ENCODE assay signal across 8 mouse cellular contexts in genomic region chr15:96283920-96284431, GRCm38 (mm10). TPM values are rescaled to one million over a fixed set of nuclear protein-coding genes. Genes with fewer than 3 reads are reported as not detected.
DNase-seq lines count a peak whose midpoint lies in the region; ATAC-seq and TF ChIP-seq lines count a peak whose summit lies in the region.

No protein-coding gene starts in this region.

- no peak for TF ChIP-seq EP300 in liver, embryonic 14.5 days (IDR thresholded peaks at IDR 0.05; ENCODE audit: low read depth)

- peak overlapping the region; percentile 75 for H3K4me2 ChIP-seq in kidney, embryonic 14.5 days (replicated peaks; ENCODE audit: low read depth, low read length)
- peak overlapping the region; percentile 79 for H3K4me2 ChIP-seq in liver, embryonic 14.5 days (ENCODE audit: low read depth)
- H3K4me2 ChIP-seq in neural tube, embryonic 11.5 days (ENCODE audit: low read depth) = peak overlapping the region; percentile 73

- H3K27ac ChIP-seq in kidney, embryonic 14.5 days (ENCODE audit: low read depth, low read length) = peak overlapping the region; percentile 100; the same call in 1 of the 2 replicates
- H3K27ac ChIP-seq in liver, embryonic 14.5 days = peak overlapping the region; percentile 7; the same call in 1 of the 2 replicates
- H3K27ac ChIP-seq in neural tube, embryonic 11.5 days (ENCODE audit: low read depth, low read length) = peak overlapping the region; percentile 100

- peak; percentile 51 for TF ChIP-seq CTCF in liver, embryonic 14.5 days (IDR thresholded peaks at IDR 0.05; ENCODE audit: low read depth)

- no peak for ATAC-seq in kidney, embryonic 14.5 days (ENCODE audit: low FRiP score, low TSS enrichment)
- ATAC-seq in liver, embryonic 14.5 days (ENCODE audit: insufficient read depth) = no peak
- no peak for ATAC-seq in neural tube, embryonic 11.5 days (ENCODE audit: insufficient read depth, low FRiP score, low TSS enrichment)

- peaks cover 3% of the 10 kb centered on the region for H3K9me3 ChIP-seq in kidney, embryonic 14.5 days (ENCODE audit: control insufficient read depth, low read length)
- no peaks in the 10 kb centered on the region for H3K9me3 ChIP-seq in liver, embryonic 14.5 days (ENCODE audit: control insufficient read depth, low read length)
- 0 out of 2 replicates have a peak, but pooled peaks cover 3% of the 10 kb centered on the region for H3K9me3 ChIP-seq in neural tube, embryonic 11.5 days (ENCODE audit: control insufficient read depth, low read length)

- DNase-seq in 416B (ENCODE audit: low read depth) (peak; percentile 77), MN1 (ENCODE audit: low spot score) (peak; percentile 67)
- DNase-seq in embryo, embryonic 10.5 days (ENCODE audit: low spot score) = peak; percentile 62
- DNase-seq in heart, adult 9 months (ENCODE audit: low spot score in 2 of 2) = peak; percentile 26 to 38
- peak in 1 of 3 experiments; percentile 22 for DNase-seq in liver, embryonic 14.5 days (ENCODE audit: low read depth in 3 of 3, low spot score in 3 of 3)
- peak; percentile 45 for DNase-seq in neural tube, embryonic 11.5 days (ENCODE audit: low spot score)
- DNase-seq in thymus, postnatal 4 days = peak; percentile 60

- 12% methylated on average over 11 of the region's 11 CpGs for WGBS in kidney, embryonic 14.5 days
- WGBS in liver, embryonic 14.5 days (ENCODE audit: insufficient replicate concordance) = 10% methylated on average over 11 of the region's 11 CpGs
- WGBS in neural tube, embryonic 11.5 days = 17% methylated on average over 11 of the region's 11 CpGs

- H3K4me1 ChIP-seq in kidney, embryonic 14.5 days (ENCODE audit: control insufficient read depth, insufficient read depth, low read length) = peaks cover 4% of the 10 kb centered on the region; the same call in 1 of the 2 replicates
- H3K4me1 ChIP-seq in liver, embryonic 14.5 days (replicated peaks; ENCODE audit: control insufficient read depth in 2 of 2, insufficient read depth in 2 of 2, low read length in 1 of 2) = peaks cover 8 to 15% of the 10 kb centered on the region in 2 experiments; a peak in 3 of 4 replicates
- peaks cover 4% of the 10 kb centered on the region; the same call in 1 of the 2 replicates for H3K4me1 ChIP-seq in neural tube, embryonic 11.5 days (ENCODE audit: control insufficient read depth, insufficient read depth, low read length)

- H3K4me3 ChIP-seq in kidney, embryonic 14.5 days (ENCODE audit: low read length) = peak overlapping the region; percentile 96
- peak overlapping the region; percentile 73 to 76 for H3K4me3 ChIP-seq in liver, embryonic 14.5 days (ENCODE audit: insufficient read depth in 1 of 2, low read depth in 2 of 2, low read length in 2 of 2)
- peak overlapping the region; percentile 97 for H3K4me3 ChIP-seq in neural tube, embryonic 11.5 days (ENCODE audit: low read depth, low read length)

- peak overlapping the region; percentile 99 for H3K9ac ChIP-seq in kidney, embryonic 14.5 days (ENCODE audit: low read depth, low read length)
- H3K9ac ChIP-seq in liver, embryonic 14.5 days (replicated peaks) = peak overlapping the region; percentile 100
- peak overlapping the region; percentile 100 for H3K9ac ChIP-seq in neural tube, embryonic 11.5 days (ENCODE audit: low read length)

- H3K36me3 ChIP-seq in kidney, embryonic 14.5 days (ENCODE audit: control insufficient read depth, insufficient read depth, low read length) = peaks cover 18% of the 10 kb centered on the region
- peaks cover 7% of the 10 kb centered on the region for H3K36me3 ChIP-seq in liver, embryonic 14.5 days (replicated peaks; ENCODE audit: control insufficient read depth, insufficient read depth, low read depth)
- H3K36me3 ChIP-seq in neural tube, embryonic 11.5 days (ENCODE audit: control insufficient read depth, insufficient read depth, low read length) = peaks cover 4% of the 10 kb centered on the region; the same call in 1 of the 2 replicates

- H3K27me3 ChIP-seq in kidney, embryonic 14.5 days (ENCODE audit: control insufficient read depth, insufficient read depth, low read length) = no peaks in the 10 kb centered on the region
- no peaks in the 10 kb centered on the region for H3K27me3 ChIP-seq in liver, embryonic 14.5 days (ENCODE audit: control insufficient read depth, insufficient read depth, low read length)
- no peaks in the 10 kb centered on the region for H3K27me3 ChIP-seq in neural tube, embryonic 11.5 days (ENCODE audit: control insufficient read depth, insufficient read depth, low read length)

RNA-seq across cellular contexts. Expression of gene Arid2, which starts 3.3 kb away (rescaled TPM):
- 33.2 and 36.0 TPM in 2 replicates for polyA plus RNA-seq in kidney, embryonic 14.5 days (2014; fragmentation: Nextera tagmentation; extraction: Ambion mirVana)
- 7.9 and 8.5 TPM in 2 replicates for polyA plus RNA-seq in liver, embryonic 14.5 days (2012; rRNA removed)
- polyA plus RNA-seq in liver, embryonic 14.5 days (2014; fragmentation: Nextera tagmentation; extraction: Ambion mirVana) = 8.1 and 10.2 TPM in 2 replicates
- 40.1 and 40.3 TPM in 2 replicates for polyA plus RNA-seq in neural tube, embryonic 11.5 days (2014; fragmentation: Nextera tagmentation; extraction: Ambion mirVana)

Comparison
In these comparisons a context has a peak if more than half of its experiments do, and no peak if none do; other contexts are left out.
1. H3K27ac ChIP-seq: peak in every context shown above with its lines; median percentile 100 in kidney, embryonic 14.5 days; 100 in neural tube, embryonic 11.5 days; 7 in liver, embryonic 14.5 days.